Mouse (Mus musculus): ENCODE data around the gene Stab2.
A peak's percentile ranks its signal among the peaks of the same experiment; 100 is the strongest.

Stab2 gene

DNA sequence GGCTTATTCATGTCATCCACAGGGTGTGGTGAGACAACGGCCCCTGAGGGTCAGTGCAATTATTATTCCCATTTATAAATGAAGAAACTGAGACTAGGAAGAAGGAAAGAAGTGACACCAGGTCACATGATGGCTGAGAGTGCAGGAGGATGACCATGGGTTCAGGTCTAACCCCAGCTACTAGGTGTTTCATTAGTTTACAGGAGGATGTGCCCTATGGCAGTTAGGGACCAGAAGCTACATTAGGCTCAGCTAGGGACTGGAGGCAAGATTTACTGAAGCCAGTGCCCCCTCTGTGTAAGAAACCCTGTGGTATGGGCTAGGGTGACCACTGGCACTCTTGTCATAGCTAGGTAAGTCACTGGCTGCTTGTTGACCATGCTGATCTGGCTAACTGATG, 116.8 kb downstream of the Stab2 start:
- no peak for DNase-seq (ENCODE audit: low read depth, low spot score)

DNA sequence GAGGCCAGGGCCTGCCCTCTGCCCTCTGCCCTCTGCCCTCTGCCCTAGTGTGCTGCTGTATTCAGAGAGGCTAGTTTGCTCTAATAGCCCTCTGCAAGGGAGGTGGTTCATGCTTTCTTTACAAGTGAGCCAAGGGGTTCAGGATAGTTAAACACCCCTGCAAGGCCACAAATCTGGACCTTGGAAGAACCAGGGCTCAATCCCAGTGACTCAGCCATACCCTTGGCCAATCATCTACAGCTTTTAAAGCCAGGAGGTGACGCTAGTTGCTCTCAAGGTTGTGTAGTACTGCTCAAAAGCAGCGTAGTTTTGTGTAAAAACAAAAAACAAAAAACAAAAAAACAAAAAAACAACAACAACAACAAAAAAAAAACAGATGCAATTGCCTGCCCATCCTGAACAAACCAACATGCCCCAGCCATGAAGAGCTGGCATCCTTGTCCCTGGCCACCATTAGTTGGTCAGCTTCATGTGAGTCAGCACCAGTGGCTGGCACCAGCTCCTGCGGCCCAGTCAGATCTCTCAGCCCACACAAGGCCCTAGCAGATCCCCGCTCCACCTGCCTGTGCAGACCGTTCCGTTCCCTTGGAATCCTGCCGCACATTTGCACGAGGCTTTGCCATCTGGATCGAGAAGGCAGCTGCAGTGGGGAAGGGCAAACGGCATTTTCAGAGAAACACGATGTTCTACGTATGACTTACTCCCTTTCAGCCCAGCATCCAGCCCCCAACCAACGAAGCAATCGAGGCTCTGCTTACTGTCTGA, 117.5 kb downstream of the Stab2 start:
- no peak for DNase-seq (ENCODE audit: low read depth, low spot score)

DNA sequence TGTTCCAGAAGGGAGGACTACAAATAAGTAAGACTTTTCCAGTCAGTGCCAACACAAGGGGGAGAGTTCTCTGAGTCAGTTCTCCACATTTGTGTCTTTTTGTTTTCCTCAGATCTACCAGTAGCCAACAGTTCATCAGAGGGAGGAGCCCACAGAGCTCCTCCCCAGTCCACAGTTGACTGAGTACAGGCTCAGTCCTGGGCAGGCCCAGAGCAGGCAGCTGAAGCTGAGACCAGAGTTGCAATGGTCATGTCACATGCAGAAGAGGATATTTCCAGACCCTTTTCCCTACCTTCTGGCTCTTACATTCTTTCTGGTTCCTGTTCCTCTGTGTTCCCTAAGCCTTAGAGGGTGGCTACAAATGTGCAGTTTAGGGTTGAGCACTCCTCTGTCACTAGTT, 118.4 kb downstream of the Stab2 start:
- DNase-seq (ENCODE audit: low read depth, low spot score), result no peak

DNA sequence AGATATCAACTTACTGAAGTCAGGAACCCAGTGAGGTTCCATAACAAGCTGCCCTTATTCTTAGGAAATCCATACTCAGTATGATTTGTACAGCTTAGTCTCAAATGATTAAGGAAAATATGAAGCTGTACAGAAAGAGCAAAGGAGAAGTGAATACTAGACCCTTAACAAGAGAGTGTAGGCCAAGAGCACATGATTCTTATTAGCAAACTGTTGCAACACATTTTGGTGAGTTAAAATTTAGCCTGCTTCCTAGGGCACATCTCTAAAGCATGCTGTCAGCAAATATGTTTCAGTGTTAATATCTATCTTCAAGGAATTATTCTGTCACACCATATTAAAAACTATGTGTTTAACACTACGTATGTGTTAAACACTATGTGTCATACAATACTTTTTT, 121.4 kb downstream of the Stab2 start:
- no peak for DNase-seq (ENCODE audit: low read depth, low spot score)

DNA sequence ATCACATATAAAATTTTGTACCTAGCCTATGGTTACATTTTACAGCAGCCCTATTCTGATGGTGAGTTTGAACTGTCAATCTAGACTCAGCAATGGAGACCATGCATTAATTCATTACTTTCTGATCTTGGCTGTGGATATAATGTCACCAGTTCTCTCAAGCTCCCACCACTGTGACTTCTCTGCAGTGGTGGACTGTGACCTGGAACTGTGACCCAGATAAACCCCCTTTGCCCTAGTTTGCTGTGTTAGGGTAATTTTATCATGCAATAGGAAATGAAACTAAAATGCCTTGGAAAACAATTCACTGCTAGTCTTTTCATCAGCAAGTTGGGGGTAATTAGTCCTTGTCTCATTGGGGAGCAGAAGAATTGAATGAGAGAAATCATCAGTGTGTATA, 126.4 kb downstream of the Stab2 start:
- no peak for DNase-seq (ENCODE audit: low read depth, low spot score)

DNA sequence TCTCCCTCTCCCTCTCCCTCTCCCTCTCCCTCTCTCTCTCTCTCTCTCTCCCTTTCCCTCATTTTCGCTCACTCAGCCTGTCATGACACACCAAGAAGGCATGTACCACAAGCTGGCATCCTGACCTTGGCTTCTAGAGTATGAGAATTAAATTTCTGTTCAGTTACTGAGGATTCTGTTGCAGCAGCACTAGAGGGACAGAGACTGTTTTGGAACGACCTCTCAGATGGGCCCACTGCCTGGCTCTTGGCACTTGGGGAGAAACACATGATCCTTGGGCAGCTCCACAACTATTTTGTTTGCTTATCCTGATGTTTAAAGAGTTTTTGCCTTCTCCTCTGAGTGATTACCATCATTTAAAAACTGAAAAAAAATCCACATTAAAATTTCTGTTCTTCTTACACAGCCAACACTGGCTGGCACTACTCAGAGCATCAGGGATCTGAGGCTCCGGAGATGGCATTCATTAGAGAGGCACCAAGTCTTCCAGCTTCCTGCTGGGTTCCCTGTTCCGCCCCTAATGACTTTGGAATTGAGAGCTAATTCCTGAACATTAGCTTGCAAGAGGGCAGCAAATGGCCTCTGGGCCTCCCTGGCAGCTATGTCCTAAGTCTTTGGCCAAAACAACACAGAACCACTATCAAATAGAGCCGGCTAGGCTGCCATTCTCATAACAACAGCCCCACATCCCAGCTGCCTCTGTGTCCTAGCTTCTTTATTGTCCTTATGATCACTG, 127.6 kb downstream of the Stab2 start:
- DNase-seq (ENCODE audit: low read depth, low spot score), result no peak

DNA sequence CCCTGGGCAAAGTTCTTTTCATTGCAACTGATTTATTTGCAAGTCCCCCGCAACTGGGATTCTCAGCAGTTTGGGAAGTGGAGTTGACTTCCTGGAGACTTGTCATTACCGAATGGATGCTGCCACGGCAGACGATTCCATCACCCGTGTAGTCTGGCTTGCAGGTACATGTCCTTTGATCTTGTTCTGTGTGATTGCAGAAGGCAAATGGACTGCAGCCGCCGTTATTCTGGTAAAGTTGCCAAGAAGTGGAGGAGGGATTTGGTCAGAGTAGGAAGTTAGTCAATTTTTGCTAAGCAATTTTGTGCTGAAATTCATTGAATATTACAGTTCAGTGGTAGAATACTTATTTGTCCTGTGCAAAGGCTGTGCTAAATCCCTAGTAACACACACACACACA, 129.1 kb downstream of the Stab2 start:
- no peak for DNase-seq (ENCODE audit: low read depth, low spot score)

DNA sequence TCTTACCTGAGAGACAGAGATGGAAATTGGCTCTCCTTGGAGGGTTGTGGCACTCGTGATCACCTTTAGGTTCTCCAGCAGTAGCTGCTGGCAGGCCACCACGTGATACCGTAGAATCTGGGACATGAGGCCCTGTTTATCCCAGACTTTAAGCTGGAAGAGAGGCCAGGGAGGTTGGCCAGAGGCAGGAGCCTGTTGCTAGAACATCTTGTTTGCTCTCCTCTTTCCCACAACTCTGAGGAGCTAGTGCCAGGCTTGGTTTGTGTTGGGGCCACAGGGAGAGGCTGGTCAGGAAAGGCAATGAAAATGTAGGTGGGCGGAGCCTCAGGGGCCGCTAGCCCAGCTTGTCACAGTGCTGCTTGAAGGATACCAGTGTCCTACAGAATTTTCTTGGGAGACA, 135.2 kb downstream of the Stab2 start:
- no peak for DNase-seq (ENCODE audit: low read depth, low spot score)

DNA sequence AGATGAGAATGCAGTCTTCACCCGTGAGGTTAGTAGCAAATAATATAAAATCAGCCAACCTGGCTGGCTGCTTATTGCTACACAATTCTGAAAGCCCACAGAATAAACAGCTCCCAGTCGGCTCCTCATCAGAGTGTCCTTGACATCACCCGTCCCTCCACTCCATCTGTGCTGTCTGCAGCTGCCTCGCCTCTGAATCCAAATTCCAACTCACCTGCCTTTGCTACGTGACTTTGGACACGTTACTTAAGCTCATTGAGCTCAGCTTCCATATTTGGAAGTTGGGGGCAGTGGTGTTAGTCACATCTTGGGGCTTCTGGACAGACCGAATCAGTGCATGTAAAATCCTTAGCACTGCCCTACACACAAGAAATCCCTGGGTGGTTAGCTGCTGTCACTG, 135.7 kb downstream of the Stab2 start:
- no peak for DNase-seq (ENCODE audit: low read depth, low spot score)

DNA sequence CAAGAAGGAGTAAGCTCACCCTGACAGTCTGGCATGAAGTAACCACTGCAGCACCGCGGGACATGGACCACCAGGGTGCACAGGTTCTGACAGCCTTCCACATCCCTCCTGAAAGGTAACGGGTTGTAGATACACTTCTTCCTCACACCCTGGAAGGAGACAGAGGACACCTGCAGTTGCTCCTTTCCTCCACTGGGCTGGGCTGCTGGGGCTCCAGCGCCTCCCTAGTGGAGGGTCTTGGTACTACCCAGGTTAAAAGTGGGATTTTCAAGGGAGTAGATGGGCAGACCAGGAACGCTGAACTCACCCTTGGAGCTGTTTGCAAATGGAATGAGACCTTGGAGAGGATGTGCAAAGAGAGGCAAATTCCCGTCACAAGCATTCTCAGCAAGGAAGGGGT, 144.4 kb downstream of the Stab2 start:
- peak; percentile 71 for DNase-seq (ENCODE audit: low read depth, low spot score)

DNA sequence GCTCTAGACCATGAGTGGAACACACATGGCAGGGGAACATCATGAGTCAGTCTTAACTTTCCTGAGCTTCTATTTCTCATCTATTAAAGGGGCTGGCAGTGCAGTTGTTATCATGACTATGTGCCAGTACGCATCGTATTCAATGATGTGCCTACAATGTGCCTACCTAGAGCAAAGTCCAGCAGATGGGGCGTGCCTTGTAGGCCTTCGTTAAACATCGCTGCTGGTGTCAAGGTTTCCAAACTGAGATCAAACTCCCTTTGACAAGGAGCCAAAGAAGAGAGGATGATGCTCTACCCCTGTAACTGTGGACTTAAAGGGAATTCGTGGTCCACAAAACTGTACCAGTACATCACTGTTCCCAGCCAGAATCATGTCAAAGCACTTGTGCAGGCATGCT, 145.3 kb downstream of the Stab2 start:
- DNase-seq (ENCODE audit: low read depth, low spot score), result no peak

DNA sequence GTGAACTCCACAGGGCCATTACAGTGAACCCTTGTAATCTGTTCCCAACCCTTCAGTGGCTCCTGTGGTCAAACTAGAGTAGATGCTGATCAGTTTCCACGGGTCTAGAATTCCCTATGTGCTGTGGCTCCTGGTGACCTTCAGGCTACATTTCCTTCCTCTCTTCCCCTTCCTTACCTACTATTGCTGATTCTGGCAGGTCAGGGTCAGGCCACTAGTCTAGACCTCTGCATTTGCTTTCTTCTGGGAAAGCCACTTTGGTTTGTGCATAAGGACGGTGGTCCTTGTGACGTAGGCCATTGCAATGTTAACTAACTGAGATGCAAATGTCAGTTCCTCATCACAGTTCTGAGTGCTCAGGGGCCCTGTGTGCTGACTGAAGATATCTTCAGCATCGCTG, 147.4 kb downstream of the Stab2 start:
- peak; percentile 73 for DNase-seq (ENCODE audit: low read depth, low spot score)

DNA sequence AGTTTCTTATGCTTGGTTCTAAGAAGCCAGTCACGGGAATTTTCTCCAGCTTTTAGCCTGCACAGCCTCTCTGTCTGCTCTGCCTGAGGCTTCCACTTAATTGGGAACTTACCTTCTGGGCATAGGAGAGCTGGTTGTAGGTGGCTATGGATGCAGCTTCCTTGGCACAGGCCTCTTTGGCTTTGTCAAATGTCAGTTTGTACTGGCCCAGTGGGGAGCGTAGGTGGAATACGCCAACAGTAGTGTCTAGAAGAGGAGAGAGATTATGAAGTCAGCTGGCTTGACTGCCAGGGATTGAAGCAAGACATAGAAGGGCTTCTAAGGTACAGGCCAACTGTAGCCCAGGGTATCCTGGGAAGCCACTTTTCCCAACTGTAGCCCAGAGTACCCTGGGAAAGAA, 154.4 kb downstream of the Stab2 start:
- DNase-seq (ENCODE audit: low read depth, low spot score), result no peak

DNA sequence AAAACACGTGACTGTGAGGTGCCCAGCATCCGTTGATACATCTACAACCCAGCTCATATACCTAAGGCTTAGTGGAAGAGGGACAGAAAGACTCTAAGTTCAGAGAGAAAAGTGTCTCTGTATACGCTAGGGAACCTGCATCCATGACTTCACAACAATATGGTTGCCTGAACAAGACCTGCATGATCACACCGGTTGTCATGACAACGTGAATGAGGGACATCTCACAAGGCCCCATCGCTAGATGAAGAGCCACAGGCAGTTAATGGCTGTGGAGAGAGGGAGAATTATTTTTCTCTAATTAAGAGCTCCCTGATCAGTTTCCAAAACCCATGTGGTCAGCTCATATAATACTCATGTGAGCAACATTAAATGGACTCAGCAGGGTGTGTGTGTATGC, 155.7 kb downstream of the Stab2 start:
- no peak for DNase-seq (ENCODE audit: low read depth, low spot score)

DNA sequence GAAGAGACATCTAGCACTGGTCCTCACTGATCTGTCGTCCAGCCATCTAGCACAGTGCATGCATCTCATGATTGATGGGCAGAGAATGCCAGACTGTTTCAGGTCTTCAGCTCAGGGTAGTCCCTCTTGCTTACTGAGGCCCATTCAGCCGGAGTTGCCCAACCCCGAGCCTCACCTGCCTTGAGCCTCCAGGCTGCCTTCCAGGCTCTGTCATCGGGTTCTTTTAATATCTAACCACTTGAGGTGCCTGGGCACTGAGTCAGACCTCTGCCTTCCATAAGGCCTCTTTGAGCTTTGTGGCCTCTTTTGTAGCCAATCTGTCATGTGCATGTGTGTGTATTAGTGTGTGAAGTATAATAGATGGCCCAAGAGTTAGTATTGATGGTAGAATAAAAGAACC, 158.3 kb downstream of the Stab2 start:
- no peak for DNase-seq (ENCODE audit: low read depth, low spot score)

DNA sequence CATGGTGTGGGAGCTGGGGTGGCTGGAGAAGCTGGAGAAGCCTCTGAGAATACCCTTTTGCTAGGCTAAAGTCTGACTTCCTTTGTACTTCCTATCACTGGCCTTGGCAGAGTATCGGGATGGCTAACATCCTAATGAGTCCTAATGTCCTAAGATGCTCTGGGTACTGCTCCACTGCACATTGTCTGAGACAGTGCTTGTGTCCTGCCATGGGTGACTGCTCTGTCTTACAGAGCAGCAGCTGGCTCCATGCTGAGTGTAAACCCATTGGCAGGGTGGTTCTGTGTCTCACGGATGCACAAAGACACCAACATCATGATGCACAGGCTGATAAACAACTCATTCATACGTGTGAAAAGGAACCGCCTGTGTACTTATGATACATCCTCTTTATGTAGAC, 158.7 kb downstream of the Stab2 start:
- no peak for DNase-seq (ENCODE audit: low read depth, low spot score)

DNA sequence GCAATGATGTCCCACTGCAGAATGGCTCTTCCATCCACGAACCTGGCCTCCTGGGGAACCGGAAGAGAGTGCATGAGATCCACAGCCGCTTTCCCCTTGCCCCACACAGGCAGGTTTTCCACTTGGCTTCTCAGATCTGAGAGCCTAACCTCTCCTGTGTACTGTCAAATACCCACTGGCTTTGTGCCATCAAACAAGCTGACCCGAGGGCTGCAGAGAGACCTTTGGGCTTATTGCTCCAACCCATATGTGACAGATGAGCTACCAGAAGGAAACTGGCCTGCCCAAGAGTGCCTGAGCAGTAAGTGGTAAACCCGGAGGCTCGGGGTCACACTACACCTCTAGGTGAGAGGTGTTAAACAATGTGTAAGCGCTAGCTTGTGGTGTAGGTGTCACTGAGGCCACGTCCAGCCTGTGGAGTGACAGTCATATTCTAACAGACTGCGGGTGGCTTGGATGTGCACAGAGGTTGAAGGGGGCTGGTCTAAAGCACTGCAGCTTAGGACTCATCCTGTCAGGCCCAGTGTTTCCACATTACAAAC, 160.8 kb downstream of the Stab2 start:
- DNase-seq (ENCODE audit: low read depth, low spot score), result no peak

DNA sequence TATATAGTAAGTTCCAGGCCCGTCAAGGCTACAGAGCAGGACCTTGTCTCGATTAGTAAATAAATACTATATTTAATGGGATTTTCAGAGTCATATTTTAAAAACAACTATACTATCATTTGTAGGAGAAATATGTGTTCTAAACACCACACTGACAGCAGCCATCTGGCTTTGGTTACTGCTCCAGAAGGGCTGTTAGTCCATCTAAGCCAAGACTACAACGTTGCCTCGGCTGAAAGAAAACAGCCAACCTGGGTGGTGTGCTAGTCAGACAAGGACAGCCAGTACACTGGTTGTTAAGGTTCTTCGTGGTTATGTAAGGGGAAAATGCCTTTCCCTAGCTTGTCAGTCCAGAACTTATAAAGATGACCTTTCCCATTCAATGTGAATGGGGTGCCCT, 165.2 kb downstream of the Stab2 start:
- no peak for DNase-seq (ENCODE audit: low read depth, low spot score)

DNA sequence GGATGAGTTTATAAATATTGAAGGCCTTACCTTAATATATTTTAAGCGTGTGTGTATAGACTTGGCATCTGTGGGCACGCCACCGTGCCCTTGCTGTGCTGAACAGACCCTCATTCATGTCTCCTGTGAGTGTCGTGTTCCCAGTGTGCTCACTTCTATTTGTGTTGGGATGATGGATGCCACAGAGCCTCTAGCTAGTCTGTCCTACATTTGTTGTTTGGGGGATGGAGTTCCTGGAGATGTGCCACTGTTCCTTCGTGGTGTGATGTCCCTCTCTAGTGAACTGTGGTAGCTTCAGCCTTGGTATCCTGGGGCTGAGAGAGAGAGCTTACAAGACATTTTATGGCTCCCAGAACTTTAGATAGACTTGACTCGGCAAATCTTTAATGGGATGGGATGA, 169.0 kb downstream of the Stab2 start:
- no peak for DNase-seq (ENCODE audit: low read depth, low spot score)

DNA sequence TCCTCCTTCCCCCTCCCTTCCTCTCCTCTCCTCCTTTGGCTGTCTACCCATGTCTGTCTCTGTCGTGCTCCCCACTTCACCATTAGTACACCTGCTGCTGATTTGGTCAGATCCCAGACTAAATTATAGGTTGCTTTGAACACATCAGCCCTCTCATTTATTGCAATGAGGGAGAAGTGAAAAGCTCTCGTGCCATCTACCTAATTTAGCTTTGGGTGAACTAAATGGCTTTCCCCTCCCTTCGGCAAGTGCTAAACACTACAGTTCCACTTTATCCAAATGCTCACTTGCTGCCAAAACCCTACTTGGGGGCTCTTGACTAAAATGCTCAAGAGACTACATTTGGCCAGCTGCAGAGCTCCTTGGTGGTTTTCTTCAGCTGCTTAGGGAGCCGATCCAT, 171.0 kb downstream of the Stab2 start:
- DNase-seq (ENCODE audit: low read depth, low spot score), result no peak

DNA sequence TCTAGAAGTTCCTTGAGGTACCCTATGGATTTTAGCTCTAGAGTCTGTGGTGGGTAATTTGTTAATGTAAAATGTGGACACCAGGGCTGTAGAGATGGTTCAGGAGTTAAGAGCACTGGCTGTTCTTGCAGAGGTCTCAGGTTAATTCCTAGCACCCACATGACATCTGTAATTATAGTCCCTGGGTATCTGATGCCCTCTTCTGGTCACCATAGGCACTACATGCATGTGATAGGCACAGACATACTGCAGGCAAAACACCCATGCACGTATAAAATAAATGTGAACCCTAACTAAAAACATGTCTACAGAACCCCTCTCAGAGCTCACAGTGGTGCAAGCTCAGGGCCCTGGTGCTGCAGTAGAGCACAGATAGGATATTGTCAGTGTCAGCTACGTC, 178.3 kb downstream of the Stab2 start:
- peak; percentile 59 for DNase-seq (ENCODE audit: low read depth, low spot score)

DNA sequence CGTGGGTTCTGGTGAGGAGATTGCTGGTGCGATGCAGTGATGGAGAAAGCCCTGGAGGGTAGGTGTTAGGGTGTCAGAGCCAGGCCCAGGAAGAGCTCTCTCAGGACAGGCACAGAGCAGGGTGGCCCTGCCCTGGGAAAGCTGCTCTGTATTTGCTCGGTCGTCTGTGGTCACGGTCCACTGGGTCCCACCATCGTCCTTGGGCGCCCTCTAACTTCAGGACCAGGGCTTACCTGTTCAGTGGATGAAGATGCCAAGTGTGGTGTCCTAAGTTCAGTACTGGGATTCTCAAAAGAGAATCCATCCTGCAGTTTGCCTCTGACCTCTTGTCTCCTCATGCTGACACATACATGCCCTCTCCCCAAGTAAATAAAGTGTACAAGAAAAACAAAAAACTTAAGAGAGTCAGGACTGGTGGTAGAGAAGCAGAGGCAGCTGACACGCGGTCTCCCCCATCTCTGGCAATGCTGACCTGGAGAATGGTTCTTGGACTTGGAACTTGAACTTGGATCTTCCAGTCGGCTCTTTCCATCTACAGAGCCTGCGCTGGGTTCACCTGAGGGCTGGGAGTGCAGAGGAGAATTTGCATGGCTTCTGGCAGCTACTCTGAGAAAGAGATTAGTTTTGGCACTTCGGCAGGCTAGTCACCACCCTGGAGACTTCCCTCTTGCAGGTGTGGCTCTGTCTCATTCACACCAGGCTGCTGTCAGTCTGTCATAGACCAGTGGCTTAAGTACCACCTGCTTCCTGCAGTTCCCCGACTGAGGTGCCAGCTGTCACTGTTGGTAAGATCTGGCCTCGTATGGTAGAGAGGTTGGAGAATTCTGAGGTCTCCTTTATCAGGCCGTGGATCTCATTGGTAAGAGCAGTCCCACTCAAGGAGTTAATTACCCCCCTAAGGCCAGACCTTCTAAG, 179.3 kb downstream of the Stab2 start:
- no peak for DNase-seq (ENCODE audit: low read depth, low spot score)
